Mouse (Mus musculus): ENCODE measurements around the gene Ppm1l. TPM values are rescaled to one million over a fixed set of nuclear protein-coding genes. Genes with fewer than 3 reads are reported as not detected.

The Ppm1l gene
- polyA plus RNA-seq (2017; shearing (Covaris generic)): 1.2 TPM

GRCm38 (mm10) chr3:69316391-69317195 is at the start of gene Ppm1l:
Gene Ppm1l, plus strand, starts transcription at chr3:69316861.

DNA sequence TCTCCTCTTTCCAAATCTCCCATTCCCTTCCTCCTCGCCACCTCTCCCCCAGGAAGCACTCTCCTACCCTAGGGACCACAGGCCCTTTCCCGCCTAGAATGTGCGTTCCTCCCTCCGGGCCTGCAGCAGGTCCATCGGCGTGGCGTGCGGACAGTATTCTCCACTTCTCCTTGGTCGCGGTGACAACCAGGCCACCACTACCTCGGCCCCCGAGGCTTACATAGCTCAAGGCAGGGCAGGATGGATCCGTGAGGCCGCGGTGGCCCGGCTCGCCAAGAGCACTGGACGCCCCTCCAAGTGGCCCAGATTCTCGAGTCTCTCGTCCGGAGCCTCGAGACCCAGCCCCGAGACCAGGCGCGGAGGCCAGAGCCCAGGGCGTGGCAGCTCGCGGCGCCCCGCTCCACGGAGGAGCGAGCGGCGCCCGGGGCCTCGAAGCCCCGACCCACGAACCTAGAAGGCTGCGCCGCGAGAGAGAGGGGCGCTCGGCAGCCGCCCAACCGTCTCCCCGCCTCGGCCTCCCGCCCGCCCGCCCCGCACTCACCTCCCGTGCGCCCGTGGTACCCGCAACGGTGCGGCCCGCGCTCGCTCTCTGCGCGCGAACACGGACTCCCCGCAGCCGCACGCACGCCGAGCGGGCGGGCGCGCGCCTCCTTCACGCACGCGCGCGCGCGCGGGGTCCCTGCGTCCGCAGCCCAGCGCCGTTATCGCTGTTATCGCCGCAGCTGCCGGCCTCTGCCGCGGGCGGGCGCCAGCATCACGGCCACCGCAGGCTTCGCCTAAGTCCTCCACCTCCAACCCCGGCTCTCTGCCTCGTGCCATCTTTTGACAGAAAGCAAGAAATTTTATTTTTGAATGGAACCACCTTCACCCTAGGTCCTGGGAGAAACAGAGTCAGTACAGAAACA is 281.9 kb downstream of the Ppm1l start, which contains the start of gene B3galnt1:
Gene B3galnt1, minus strand, starts transcription at position 700 of the 905 bp plus-strand sequence.

Other genes with a start within 250 kb of the Ppm1l start
- 158 TPM for gene Kpna4, start 189.7 kb upstream of the Ppm1l start, polyA plus RNA-seq (2017; shearing (Covaris generic))
- not detected for gene Arl14, start 94.4 kb upstream of the Ppm1l start, polyA plus RNA-seq (2017; shearing (Covaris generic))